In genomic region chr2:102900875-102901827, GRCm38 (mm10) we compare ENCODE assay signal across 8 mouse cellular contexts. TPM values are rescaled to one million over a fixed set of nuclear protein-coding genes. Genes with fewer than 3 reads are reported as not detected.
DNase-seq lines count a peak whose midpoint lies in the region; ATAC-seq and TF ChIP-seq lines count a peak whose summit lies in the region.

Gene Cd44 (minus strand): TSS chr2:102901665.

- TF ChIP-seq POLR2A in cerebellum, adult 2 months (IDR thresholded peaks at IDR 0.05; ENCODE audit: borderline replicate concordance, insufficient read depth, low read length): no peak
- TF ChIP-seq POLR2A in brain, embryonic 14.5 days (IDR thresholded peaks at IDR 0.05; ENCODE audit: borderline replicate concordance, extremely low read depth, insufficient read depth, insufficient read length, poor library complexity, severe bottlenecking): no peak
- TF ChIP-seq POLR2A in liver, adult 2 months (IDR thresholded peaks at IDR 0.05; ENCODE audit: extremely low read depth, insufficient read depth, low read length): 0 out of 2 replicates have a peak, but pooled peaks have one; percentile 10

- intact Hi-C loops in gastrocnemius, adult 2 months (cut with DNase I): no loop called here

- ATAC-seq in hindbrain, embryonic 14.5 days (ENCODE audit: low FRiP score): peak; percentile 66; the same call in 1 of the 2 replicates
- peak; percentile 41 for ATAC-seq in midbrain, postnatal 0 days (ENCODE audit: low FRiP score)

- no peaks in the 10 kb centered on the region for H3K79me2 ChIP-seq in liver, adult 2 months (ENCODE audit: control insufficient read depth, insufficient read depth, low read length)

- H3K4me1 ChIP-seq in cerebellum, adult 2 months (ENCODE audit: control insufficient read depth, insufficient read depth, low read length): no peaks in the 10 kb centered on the region
- H3K4me1 ChIP-seq in hindbrain, embryonic 14.5 days (replicated peaks; ENCODE audit: control insufficient read depth, insufficient read depth, low read length): peaks cover 4% of the 10 kb centered on the region; the same call in 1 of the 2 replicates
- no peaks in the 10 kb centered on the region for H3K4me1 ChIP-seq in liver, adult 2 months (ENCODE audit: control insufficient read depth, insufficient read depth, low read length)
- peaks cover 7% of the 10 kb centered on the region; the same call in 1 of the 2 replicates for H3K4me1 ChIP-seq in midbrain, postnatal 0 days (ENCODE audit: insufficient read depth, low read length)

- H3K9me3 ChIP-seq in hindbrain, embryonic 14.5 days (ENCODE audit: control insufficient read depth, low read length): no peaks in the 10 kb centered on the region
- no peaks in the 10 kb centered on the region for H3K9me3 ChIP-seq in midbrain, postnatal 0 days (ENCODE audit: low read length)

- H3K4me3 ChIP-seq in cerebellum, adult 2 months (replicated peaks; ENCODE audit: insufficient read depth, low read depth, low read length): peak within 1 kb of the TSS; percentile 14
- peak within 1 kb of the TSS; percentile 83 for H3K4me3 ChIP-seq in gastrocnemius, adult 2 months
- peak within 1 kb of the TSS; percentile 24 for H3K4me3 ChIP-seq in hindbrain, embryonic 14.5 days (replicated peaks; ENCODE audit: low read length)
- peak within 1 kb of the TSS; percentile 67 for H3K4me3 ChIP-seq in liver, adult 2 months (ENCODE audit: insufficient read depth, low read depth, low read length)
- peak within 1 kb of the TSS; percentile 25 for H3K4me3 ChIP-seq in midbrain, postnatal 0 days (ENCODE audit: low read depth, low read length)

- H3K27ac ChIP-seq in cerebellum, adult 2 months (ENCODE audit: insufficient read depth, low read length): no peak within 1 kb of the TSS
- peak within 1 kb of the TSS; percentile 87 for H3K27ac ChIP-seq in gastrocnemius, adult 2 months
- H3K27ac ChIP-seq in hindbrain, embryonic 14.5 days: no peak within 1 kb of the TSS
- peak within 1 kb of the TSS; percentile 5; the same call in 1 of the 2 replicates for H3K27ac ChIP-seq in liver, adult 2 months (replicated peaks; ENCODE audit: insufficient read depth, low read depth, low read length)
- no peak within 1 kb of the TSS for H3K27ac ChIP-seq in midbrain, postnatal 0 days (ENCODE audit: low read depth, low read length)

- no peak within 1 kb of the TSS for H3K9ac ChIP-seq in hindbrain, embryonic 14.5 days
- peak within 1 kb of the TSS; percentile 32 for H3K9ac ChIP-seq in liver, adult 2 months (ENCODE audit: low read depth, low read length)
- H3K9ac ChIP-seq in midbrain, postnatal 0 days (replicated peaks; ENCODE audit: low read length, poor library complexity, severe bottlenecking): 0 out of 2 replicates have a peak within 1 kb of the TSS, but pooled peaks have one; percentile 14

- peak in 1 of 2 experiments; percentile 8 for DNase-seq in cerebellum, adult 2 months
- no peak for DNase-seq in cerebellum, postnatal 36 days
- peak; percentile 47 for DNase-seq in brain, embryonic 14.5 days (ENCODE audit: low read depth)
- peak; percentile 79 for DNase-seq in gastrocnemius, adult 2 months
- DNase-seq in hindbrain, embryonic 14.5 days (ENCODE audit: low spot score): no peak
- peak; percentile 15 for DNase-seq in liver, adult 2 months (ENCODE audit: extremely low read depth, low read depth, low spot score)
- DNase-seq in midbrain, postnatal 0 days (ENCODE audit: low spot score): peak; percentile 51
- DNase-seq in splenic B cell, adult 2 months (ENCODE audit: low read depth, low spot score): peak; percentile 63

- no peak for TF ChIP-seq CTCF in cerebellum, adult 2 months (IDR thresholded peaks at IDR 0.05; ENCODE audit: borderline replicate concordance, insufficient read depth, low read depth, low read length)
- no peak for TF ChIP-seq CTCF in brain, embryonic 14.5 days (IDR thresholded peaks at IDR 0.05; ENCODE audit: borderline replicate concordance, extremely low read depth, insufficient read depth, insufficient read length)
- TF ChIP-seq CTCF in gastrocnemius, adult 2 months (IDR thresholded peaks at IDR 0.05): no peak
- no peak for TF ChIP-seq CTCF in liver, adult 2 months (IDR thresholded peaks at IDR 0.05; ENCODE audit: low read depth, low read length)
- TF ChIP-seq CTCF in midbrain, postnatal 0 days (IDR thresholded peaks at IDR 0.05): no peak

- H3K36me3 ChIP-seq in hindbrain, embryonic 14.5 days (replicated peaks; ENCODE audit: control insufficient read depth, insufficient read depth): no peaks in the 10 kb centered on the region
- H3K36me3 ChIP-seq in liver, adult 2 months (ENCODE audit: control insufficient read depth, insufficient read depth, low read length): no peaks in the 10 kb centered on the region
- no peaks in the 10 kb centered on the region for H3K36me3 ChIP-seq in midbrain, postnatal 0 days (ENCODE audit: insufficient read depth, low read length)
- H3K36me3 ChIP-seq in splenic B cell, adult 2 months (ENCODE audit: control insufficient read depth, insufficient read depth, low read length, poor library complexity, severe bottlenecking): no peaks in the 10 kb centered on the region

- H3K27me3 ChIP-seq in cerebellum, adult 2 months (ENCODE audit: control insufficient read depth, insufficient read depth, low read length): no peaks in the 10 kb centered on the region
- 0 out of 2 replicates have a peak, but pooled peaks cover 9% of the 10 kb centered on the region for H3K27me3 ChIP-seq in hindbrain, embryonic 14.5 days (ENCODE audit: control insufficient read depth, insufficient read depth, low read length)
- H3K27me3 ChIP-seq in liver, adult 2 months (ENCODE audit: control insufficient read depth, insufficient read depth, low read length): no peaks in the 10 kb centered on the region
- peaks cover 6% of the 10 kb centered on the region; the same call in 1 of the 2 replicates for H3K27me3 ChIP-seq in midbrain, postnatal 0 days (ENCODE audit: insufficient read depth, low read length)
- H3K27me3 ChIP-seq in splenic B cell, adult 2 months (ENCODE audit: control insufficient read depth, insufficient read depth, low read length, poor library complexity, severe bottlenecking): no peaks in the 10 kb centered on the region

- WGBS in cerebellum, adult 2 months: 1% methylated on average over 29 of the region's 29 CpGs
- WGBS in hindbrain, embryonic 14.5 days: 2% methylated on average over 26 of the region's 29 CpGs
- 2% methylated on average over 29 of the region's 29 CpGs for WGBS in liver, adult 2 months
- WGBS in midbrain, postnatal 0 days: 2% methylated on average over 27 of the region's 29 CpGs

- peak within 1 kb of the TSS; percentile 46 for H3K4me2 ChIP-seq in hindbrain, embryonic 14.5 days (replicated peaks)
- peak within 1 kb of the TSS; percentile 53 for H3K4me2 ChIP-seq in midbrain, postnatal 0 days (ENCODE audit: low read depth, low read length, poor library complexity, severe bottlenecking)

RNA-seq across cellular contexts. Expression of gene Cd44, which starts in this region (rescaled TPM):
- polyA plus RNA-seq in cerebellum, adult 2 months (2012; rRNA removed): 4.1 and 4.5 TPM in 2 replicates
- polyA plus RNA-seq in brain, embryonic 14.5 days (2012; rRNA removed): 2.8 and 4.1 TPM in 2 replicates
- total RNA-seq in gastrocnemius, adult 2 months (2021): 1 to 10 TPM; 4.1 to 6.1 TPM
- 4.7 and 5.2 TPM in 2 replicates for polyA plus RNA-seq in hindbrain, embryonic 14.5 days (2014; fragmentation: Nextera tagmentation; extraction: Ambion mirVana)
- total RNA-seq in liver, adult 2 months (2014; rRNA removed): 3.3 and 6.0 TPM in 2 replicates
- 1.1 and 2.2 TPM in 2 replicates for polyA plus RNA-seq in liver, adult 2 months (2012; rRNA removed)
- total RNA-seq in midbrain, postnatal 0 days (2014; rRNA removed): 5.4 and 6.2 TPM in 2 replicates
- polyA plus RNA-seq in midbrain, postnatal 0 days (2015; fragmentation: Nextera tagmentation; extraction: Ambion mirVana): 2.9 and 3.4 TPM in 2 replicates

Comparison
In these comparisons a context has a peak if more than half of its experiments do, and no peak if none do; other contexts are left out.
1. DNase-seq: peak in brain, embryonic 14.5 days (single experiment), gastrocnemius, adult 2 months (single experiment), liver, adult 2 months (single experiment), midbrain, postnatal 0 days (single experiment) and splenic B cell, adult 2 months (single experiment); none in cerebellum, postnatal 36 days (0 of 2) and hindbrain, embryonic 14.5 days (single experiment).
2. H3K27ac ChIP-seq: peak in gastrocnemius, adult 2 months (single experiment) and liver, adult 2 months (single experiment); none in cerebellum, adult 2 months (single experiment), hindbrain, embryonic 14.5 days (single experiment) and midbrain, postnatal 0 days (single experiment).
3. H3K4me3 ChIP-seq: peak in every context shown above with its lines; median percentile 83 in gastrocnemius, adult 2 months; 67 in liver, adult 2 months; 25 in midbrain, postnatal 0 days; 24 in hindbrain, embryonic 14.5 days; 14 in cerebellum, adult 2 months.